Mouse (Mus musculus) megakaryocyte, embryonic 14.5 days (primary cell): Measurements from ENCODE around the gene Trim31.

Source experiments
- FLI1 ChIP-seq: IDR thresholded peaks from 2 replicates; pipeline ENCODE4 v1.6.1; 2012; ENCODE audit warnings: low read length, inconsistent platforms, mixed read lengths
- GATA1 ChIP-seq: IDR thresholded peaks from 3 replicates; pipeline ENCODE4 v1.6.1; 2012; ENCODE audit warnings: mixed read lengths, low read length, inconsistent platforms, borderline replicate concordance

DNA sequence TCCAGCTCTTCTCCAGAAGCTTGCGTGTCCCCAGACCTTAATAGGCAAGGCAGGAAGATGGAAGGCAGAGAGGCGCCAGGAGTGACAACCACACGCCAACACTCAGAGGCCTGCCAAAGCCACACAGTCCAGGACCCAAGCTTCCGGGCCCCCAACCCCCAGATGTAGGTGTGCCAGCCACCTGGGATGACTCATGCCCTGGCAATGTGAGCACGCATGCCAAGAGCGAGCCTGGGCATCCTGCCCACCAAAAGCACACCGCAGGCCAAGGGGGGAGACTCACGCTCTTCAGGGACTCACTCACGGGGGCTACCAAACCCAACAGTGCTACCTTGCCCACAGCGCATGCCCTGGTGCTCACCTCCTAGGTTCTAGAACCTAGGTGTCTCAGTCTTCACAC is 44.5 kb downstream of the Trim31 start:
- TF ChIP-seq GATA1 (no peak), FLI1 (no peak)
